In genomic region chr5:143434421-143434820, GRCm38 (mm10) we compare ENCODE assay signal across 9 mouse cellular contexts. TPM values are rescaled to one million over a fixed set of nuclear protein-coding genes. Genes with fewer than 3 reads are reported as not detected.
A peak's percentile ranks its signal among the peaks of the same experiment; 100 is the strongest.
DNase-seq lines count a peak whose midpoint lies in the region; ATAC-seq and TF ChIP-seq lines count a peak whose summit lies in the region.
"Had no signal": no experiment of that assay in that cellular context is flagged by ENCODE, and none has a peak within 500 bp of the region (broad histone marks: within the 10 kb centered on the region; RNA-seq: fewer than 3 reads in every experiment).

No protein-coding gene starts in this region.

- no peaks in the 10 kb centered on the region for H3K9me3 ChIP-seq in liver, embryonic 16.5 days (replicated peaks; ENCODE audit: control insufficient read depth, low read length)
- H3K9me3 ChIP-seq: limb, embryonic 15.5 days had no signal

- no peak overlapping the region for H3K4me2 ChIP-seq in liver, embryonic 16.5 days (ENCODE audit: low read depth, low read length)
- H3K4me2 ChIP-seq: limb, embryonic 15.5 days had no signal

- no peaks in the 10 kb centered on the region for H3K36me3 ChIP-seq in liver, embryonic 16.5 days (ENCODE audit: control insufficient read depth, insufficient read depth)
- H3K36me3 ChIP-seq: limb, embryonic 15.5 days had no signal

- H3K4me1 ChIP-seq in bone marrow, adult 2 months (ENCODE audit: control insufficient read depth, insufficient read depth, low read length) = no peaks in the 10 kb centered on the region
- H3K4me1 ChIP-seq in liver, embryonic 16.5 days (ENCODE audit: control insufficient read depth, low read depth, low read length) = no peaks in the 10 kb centered on the region
- H3K4me1 ChIP-seq: limb, embryonic 15.5 days had no signal

- no peak overlapping the region for H3K27ac ChIP-seq in bone marrow, adult 2 months (ENCODE audit: control insufficient read depth, insufficient read depth, low read depth, low read length, poor library complexity)
- H3K27ac ChIP-seq in liver, embryonic 16.5 days (ENCODE audit: low read length) = no peak overlapping the region
- H3K27ac ChIP-seq: limb, embryonic 15.5 days had no signal

- peak; percentile 97 for TF ChIP-seq CTCF in bone marrow, adult 2 months (IDR thresholded peaks at IDR 0.05; ENCODE audit: control insufficient read depth, insufficient read depth, low read length)

- 2% methylated on average over 4 of the region's 4 CpGs for WGBS in bone marrow, adult 2 months
- WGBS in liver, embryonic 16.5 days (ENCODE audit: insufficient replicate concordance) = 0% methylated on average over 4 of the region's 4 CpGs

- DNase-seq in 416B (ENCODE audit: low read depth) = peak; percentile 77
- peak; percentile 71 for DNase-seq in CD4-positive helper T cell, adult 2 months (ENCODE audit: low read depth, low spot score)
- peak; percentile 79 for DNase-seq in kidney, adult 9 months
- DNase-seq in right cerebral cortex, postnatal 14 days = peak; percentile 59
- DNase-seq in yolk sac, embryonic 10.5 days (ENCODE audit: low spot score) = peak; percentile 80

- no peaks in the 10 kb centered on the region for H3K27me3 ChIP-seq in liver, embryonic 16.5 days (ENCODE audit: control insufficient read depth, insufficient read depth, low read depth, low read length)
- H3K27me3 ChIP-seq: limb, embryonic 15.5 days had no signal

- peak; percentile 91 for ATAC-seq in erythroid progenitor cell, adult 5-6 weeks (replicated peaks; ENCODE audit: low FRiP score, poor library complexity, severe bottlenecking)
- ATAC-seq in liver, embryonic 16.5 days (ENCODE audit: low read depth) = peak; percentile 53; the same call in 1 of the 2 replicates

- no peak overlapping the region for H3K9ac ChIP-seq in liver, embryonic 16.5 days (ENCODE audit: low read depth, low read length)
- H3K9ac ChIP-seq: limb, embryonic 15.5 days had no signal

- H3K4me3 ChIP-seq in bone marrow, adult 2 months (replicated peaks; ENCODE audit: control insufficient read depth, low read depth, low read length) = no peak overlapping the region
- no peak overlapping the region for H3K4me3 ChIP-seq in liver, embryonic 16.5 days (ENCODE audit: low read depth, low read length)
- H3K4me3 ChIP-seq: limb, embryonic 15.5 days had no signal

- no peak for TF ChIP-seq POLR2A in bone marrow, adult 2 months (IDR thresholded peaks at IDR 0.05; ENCODE audit: borderline replicate concordance, control insufficient read depth, low read depth, low read length)

RNA-seq across cellular contexts. Expression of gene Daglb, which starts 30.0 kb away (rescaled TPM):
- polyA plus RNA-seq in bone marrow, adult 2 months (2011; ENCODE audit: insufficient read depth, insufficient read length, low replicate concordance, missing spikeins) = 11.3 and 12.4 TPM in 2 replicates
- 14.1 and 22.2 TPM in 2 replicates for total RNA-seq in erythroid progenitor cell, adult 5-6 weeks (2015; ENCODE audit: low replicate concordance)
- 14.1 and 16.0 TPM in 2 replicates for total RNA-seq in erythroid progenitor cell, adult 5-6 weeks (2017; ENCODE audit: low replicate concordance)
- polyA plus RNA-seq in liver, embryonic 16.5 days (2015; fragmentation: Nextera tagmentation; extraction: Ambion mirVana) = 7.3 and 7.7 TPM in 2 replicates

RNA-seq across cellular contexts. Expression of gene Kdelr2, which starts 30.8 kb away (rescaled TPM):
- 18.4 and 24.9 TPM in 2 replicates for polyA plus RNA-seq in bone marrow, adult 2 months (2011; ENCODE audit: insufficient read depth, insufficient read length, low replicate concordance, missing spikeins)
- total RNA-seq in erythroid progenitor cell, adult 5-6 weeks (2015; ENCODE audit: low replicate concordance) = 42.5 and 44.0 TPM in 2 replicates
- 31.8 and 44.3 TPM in 2 replicates for total RNA-seq in erythroid progenitor cell, adult 5-6 weeks (2017; ENCODE audit: low replicate concordance)
- 145 and 150 TPM in 2 replicates for polyA plus RNA-seq in liver, embryonic 16.5 days (2015; fragmentation: Nextera tagmentation; extraction: Ambion mirVana)
